Mouse (Mus musculus) CD4-positive helper T cell, adult 2 months (primary cell): ENCODE measurements at regions not wholly inside any gene's neighbourhood (a gene's known extent, or its start where the extent isn't known, plus 50 kb on each side); places are given as distances from the start of the nearest gene placed in this dataset.

Experiments
- DNase-seq: peaks from one replicate; pipeline ENCODE4 v3.0.0-alpha.2; 2012; ENCODE audit warnings: low read depth, missing footprints, low spot score

DNA sequence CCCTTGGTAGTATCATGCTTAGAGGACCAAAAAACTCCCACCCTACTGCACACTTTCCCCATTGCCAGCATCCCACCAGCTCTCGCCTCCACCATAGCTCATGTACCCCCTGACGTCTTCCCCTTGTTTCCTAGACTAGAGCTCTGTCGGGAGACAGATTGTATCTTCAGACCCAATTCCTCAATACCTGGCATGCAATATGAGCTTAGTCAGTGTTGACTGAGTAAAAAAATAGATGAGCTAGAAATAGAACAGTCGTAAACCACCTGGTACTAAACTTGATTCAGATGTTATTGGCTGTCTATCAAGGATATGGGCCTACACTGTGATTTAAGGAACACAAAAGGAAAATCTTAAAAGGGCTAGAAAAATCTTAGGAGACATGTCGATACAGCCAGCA is 215.1 kb upstream of the Noct start:
- DNase-seq: no peak

DNA sequence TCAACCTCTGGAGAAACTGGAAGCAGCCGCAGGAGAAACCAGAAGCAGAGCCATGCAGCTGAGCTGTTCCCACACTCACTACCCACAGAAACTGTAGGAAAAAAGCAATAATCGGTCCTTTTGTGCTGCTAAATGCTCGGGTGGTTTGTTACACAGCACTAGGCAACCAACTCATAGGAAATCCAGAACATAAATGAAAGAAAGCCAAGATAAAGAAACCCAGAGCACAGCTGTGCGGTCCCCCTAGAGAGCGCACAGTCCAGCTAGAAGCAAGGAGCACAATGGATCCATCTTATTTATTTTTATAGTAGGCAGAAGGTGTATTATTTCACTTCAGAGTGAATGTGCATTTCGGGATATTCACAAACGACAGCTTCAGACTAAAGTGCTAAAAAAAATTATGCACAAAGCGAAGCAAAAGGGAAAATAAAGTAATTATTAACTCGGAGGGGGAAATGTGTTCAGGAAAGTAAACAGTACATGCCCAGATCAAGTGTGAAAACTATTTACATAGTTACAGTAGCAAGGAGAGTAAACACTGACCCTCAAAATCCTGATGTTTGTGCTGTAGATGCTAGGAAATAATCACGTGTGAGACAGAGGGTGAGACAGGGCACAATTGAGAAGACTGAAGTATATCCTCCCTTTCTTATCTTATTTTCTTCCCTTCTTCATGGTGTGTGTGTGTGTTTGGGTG is 204.4 kb upstream of the Noct start:
- DNase-seq: no peak

DNA sequence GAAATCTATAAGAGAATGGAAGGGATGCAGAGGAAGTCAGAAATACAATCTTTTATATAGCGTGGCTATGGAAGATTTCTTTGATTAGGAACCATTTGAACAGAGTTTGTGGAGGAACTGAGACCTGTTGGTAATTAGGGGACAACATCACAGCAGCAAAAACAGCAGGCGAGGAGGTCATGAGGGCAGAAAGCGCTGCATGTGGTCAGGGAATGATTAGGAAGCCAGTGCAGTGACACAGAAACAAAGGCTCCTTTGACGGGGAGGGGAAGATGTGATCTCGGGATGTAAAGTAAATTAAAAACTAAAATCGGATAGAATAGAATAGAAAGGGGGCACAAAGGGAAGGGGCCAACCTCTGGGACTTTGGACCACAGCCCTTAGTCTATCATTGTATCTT is 199.6 kb upstream of the Noct start:
- DNase-seq: no peak

DNA sequence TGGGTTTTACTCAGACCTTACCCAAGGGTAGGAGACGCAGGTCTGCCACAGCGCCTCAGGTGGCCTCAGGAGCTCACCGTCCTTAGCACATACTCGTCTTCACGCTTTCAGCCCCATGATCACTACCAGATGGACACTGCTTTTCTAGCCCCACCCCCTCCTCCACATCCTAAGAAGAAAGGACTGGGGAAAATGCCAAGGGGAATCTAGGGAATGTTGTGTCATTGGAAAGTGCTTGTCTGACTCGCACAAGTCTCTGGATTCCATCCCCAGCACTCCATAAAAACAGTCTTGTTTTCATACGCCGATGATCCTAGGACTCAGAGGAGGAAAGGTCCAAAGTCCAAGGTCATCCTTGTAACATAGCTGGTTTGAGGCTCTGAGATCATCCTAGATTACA is 192.4 kb upstream of the Noct start:
- no peak for DNase-seq

DNA sequence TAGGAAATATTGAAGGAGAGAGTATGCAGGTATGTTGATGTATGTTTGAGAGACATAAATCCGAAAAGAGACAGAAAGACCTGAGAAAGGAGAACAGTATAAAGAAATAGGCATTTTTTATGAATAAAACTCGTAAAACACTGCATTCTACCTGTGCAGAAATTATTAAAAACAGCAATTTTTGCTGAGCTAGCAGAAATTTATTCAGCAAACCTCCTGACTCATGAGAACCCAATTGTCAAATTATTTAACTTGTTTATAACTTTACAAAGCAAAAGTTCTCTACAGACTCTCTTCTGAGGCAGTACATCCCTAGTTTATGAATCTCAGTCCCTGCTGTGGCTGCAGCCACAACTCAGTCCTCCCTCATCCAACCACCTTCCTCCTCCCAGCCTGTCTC is 191.0 kb upstream of the Noct start:
- DNase-seq: no peak

DNA sequence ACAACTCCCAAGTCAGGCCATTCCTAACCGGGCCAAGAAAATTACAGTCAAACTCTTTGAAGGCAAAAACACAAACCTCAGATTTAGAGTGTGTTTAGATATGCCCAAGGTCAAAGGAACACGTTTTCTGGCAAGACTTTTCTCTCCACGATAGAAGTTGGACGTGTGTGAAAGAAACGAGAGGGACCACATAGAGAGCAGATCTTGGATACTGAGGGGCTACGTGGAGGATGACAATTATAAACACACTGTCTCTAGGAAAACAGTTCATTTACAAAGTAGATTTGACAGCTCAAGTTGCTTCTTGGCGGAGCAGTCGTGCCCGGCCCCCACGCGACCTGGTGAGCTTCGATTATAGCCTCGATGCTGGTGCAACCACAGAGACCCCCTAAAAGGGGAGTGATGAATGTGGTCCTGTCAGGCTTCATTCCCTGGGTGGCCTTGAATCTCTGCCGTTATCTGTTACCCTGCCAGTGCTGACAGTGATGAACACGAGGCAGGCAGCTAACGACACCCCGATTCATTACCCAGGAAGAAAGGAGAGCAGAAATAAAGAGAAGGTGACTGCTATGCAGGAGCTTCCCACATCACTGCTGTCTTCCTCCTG is 187.4 kb upstream of the Noct start:
- no peak for DNase-seq

DNA sequence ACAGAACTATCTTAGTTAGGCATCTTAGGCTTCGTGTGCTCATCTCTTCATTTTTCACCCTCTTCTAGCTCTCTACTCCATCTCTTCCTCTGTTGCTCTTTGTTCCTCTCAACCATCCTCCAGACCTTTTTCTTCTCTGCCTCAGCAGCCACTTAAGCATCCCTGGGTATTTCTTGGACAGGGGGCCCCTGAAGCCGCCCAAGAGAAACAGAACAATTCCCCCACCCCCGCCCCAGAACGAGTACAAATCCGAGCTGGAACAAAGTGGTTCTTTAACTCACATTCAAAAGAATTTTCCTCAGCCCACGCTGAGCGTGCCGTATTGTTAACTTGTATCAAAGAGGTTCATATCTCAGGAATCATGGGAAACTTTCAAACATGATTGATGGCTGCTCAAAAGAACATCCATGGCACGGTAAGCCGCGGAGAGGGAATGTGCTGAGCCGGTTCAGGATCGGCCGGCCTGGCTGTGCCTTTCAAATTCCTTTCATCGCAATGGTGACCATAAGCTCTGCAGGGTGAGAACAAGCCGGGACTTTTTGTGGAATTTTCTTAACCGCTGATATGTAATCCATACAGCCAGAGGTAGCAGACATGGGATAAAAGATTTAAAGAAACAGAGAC is 181.9 kb upstream of the Noct start:
- no peak for DNase-seq

DNA sequence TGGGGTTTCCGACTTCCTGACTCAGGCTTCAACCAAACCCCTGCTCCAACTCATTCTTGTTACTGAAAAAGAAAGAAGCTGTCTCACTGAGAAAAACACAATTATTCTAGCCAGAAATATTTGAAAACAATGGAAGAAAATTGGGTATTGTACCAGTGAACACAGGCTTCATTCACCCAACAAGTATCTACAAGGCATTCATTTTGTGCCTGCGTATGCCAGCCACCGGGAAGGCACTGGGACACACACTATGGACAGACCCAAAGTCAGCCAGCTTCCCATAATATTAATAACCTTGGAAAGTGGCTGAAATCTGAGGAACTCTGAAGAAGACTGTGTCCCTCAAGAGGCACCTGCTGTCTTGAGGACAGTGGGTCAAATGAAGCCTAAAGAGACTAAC is 175.5 kb upstream of the Noct start:
- no peak for DNase-seq

DNA sequence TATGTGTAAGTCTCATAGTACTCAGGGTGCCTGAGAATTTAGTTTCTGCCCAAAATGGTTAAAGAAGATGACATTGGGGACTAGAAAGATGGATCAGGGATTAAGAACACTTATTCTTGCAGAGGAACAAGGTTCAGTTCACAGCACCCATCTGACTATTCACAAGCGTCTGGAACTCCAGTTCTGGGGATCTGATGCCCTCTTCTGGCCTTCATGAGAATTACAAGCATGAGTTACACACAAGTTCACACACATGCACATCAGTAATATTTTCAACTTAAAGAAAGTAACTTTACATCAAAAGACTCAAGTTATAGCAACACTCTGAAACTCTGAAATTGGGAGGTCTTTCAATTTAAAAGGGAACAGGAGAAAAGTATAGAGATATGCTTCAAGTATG is 174.1 kb upstream of the Noct start:
- no peak for DNase-seq

DNA sequence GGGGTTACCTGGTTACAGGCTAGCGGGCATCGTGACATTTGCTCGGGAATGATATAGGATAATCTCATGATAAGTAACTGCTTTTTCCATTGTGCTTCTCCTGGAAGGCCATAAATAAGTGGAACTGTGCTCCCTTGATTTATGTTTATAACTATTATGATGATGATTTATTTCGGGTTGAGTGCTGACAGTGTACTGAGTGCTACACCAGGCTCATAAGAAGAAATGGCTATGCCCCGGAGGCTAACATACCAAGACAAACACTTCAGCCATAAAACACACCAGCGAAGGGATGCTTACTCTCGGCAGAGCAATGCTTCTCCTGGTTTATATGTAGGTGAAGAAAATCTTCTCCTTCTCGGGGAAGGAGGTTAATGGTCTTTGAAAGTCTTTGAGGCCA is 169.2 kb upstream of the Noct start:
- no peak for DNase-seq

DNA sequence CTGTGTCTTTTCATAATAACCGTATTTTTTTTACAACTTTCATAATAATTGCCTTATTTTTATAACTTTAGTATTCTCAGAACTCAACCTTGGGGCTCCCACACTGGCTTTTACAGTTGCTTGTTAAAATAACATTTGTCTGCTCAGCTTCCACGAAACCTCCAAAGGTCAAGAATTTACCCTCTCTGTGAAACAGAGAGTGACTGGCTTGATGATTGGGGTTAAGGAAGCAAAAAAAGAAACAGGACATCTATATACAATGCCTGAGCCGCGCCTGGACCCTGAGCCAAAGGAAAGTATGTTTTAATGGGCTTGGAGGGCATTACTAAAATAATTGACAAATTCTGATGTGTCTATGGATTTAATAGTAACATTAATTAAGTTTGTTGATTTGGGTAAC is 160.0 kb upstream of the Noct start:
- DNase-seq: no peak

DNA sequence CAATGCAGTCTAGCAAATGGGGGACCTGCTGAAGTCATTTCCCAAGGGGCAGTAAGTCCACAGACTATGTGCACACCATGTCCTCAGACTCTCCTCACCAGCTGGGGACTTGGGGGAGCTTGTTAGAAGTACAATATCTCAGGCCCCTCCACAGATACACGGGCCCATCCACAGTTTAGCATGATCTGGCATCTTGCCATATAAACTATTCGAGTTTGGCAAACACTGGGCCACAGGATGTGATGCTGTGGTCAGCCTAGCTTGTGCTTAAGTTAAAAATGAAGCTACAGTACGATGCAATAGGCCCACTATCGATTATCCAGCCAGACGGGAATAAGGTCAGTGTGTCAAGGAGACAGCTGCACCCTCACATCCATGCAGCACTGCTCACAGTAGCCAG is 157.9 kb upstream of the Noct start:
- DNase-seq: no peak

DNA sequence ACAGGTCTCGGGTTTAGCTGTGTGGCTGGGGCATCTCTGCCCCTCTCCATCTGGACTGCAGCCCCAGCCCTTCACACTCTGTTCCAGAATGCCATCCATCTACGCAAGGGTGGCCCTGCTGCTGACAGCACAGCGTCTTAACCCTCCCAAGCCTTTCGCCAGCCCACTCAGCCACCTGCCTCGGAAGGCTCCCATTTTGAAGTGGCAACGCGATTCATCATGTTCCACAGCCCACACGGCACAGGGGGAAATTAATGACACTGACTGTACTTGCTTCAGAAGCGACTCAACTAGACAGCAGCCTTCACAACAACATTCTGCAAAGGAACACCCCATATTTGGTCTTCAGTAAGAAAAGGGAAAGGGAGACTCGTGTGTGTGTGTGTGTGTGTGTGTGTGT is 151.8 kb upstream of the Noct start:
- no peak for DNase-seq

DNA sequence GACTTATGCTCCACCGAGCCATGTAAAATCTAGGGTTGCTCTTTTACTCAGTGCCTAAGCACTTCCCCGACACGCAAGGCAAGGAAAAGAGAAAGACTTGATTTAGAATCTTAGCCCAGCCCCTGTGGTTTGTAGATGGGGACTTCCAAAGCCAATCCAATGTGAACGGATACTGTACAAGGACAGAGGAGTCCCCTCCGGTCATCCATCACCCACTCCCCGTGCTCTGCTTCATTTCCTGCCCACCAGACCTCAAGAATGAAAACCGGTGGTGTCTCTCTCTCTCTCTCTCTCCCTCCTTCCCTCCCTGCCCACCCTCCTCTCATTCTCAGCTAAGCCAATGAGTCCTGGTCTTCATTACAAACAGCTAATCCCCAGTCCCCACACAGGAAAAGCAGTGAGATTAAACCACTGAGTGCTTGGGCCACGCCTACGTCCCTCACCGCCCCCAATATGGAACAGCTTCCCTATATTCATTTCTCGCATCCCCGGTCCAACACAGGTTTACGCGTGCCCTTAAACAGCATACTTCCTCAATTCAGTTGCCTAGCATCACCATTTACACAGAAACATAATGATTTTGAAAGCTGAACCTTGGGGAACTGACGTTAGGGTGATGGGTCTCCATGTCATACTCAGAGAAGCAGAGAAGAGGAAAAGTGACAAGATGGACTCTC is 151.1 kb upstream of the Noct start:
- no peak for DNase-seq

DNA sequence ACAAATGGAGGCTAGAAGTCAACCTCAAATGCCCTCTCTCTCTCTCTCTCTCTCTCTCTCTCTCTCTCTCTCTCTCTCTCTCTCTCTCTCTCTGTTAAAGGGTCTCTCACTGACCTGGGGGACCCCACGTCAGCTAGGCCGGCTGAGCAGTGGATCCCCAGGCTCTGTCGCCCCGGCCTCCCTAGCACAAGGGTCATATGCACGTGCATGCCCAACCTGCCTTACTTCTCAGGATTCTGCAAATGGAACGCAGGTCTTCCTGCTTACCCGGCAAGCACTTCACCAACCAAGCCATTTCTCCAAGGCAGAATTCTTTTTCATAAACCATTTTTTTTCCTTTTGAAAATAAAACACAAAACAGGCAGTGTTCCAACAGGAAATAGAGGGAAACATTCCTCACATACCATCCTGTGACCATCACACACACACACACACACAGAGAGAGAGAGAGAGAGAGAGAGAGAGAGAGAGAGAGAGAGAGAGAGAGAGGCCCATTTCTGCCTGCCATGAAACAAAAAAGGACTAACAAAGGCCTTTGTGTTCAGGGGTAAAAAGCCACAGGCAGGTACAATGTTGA is 150.4 kb upstream of the Noct start:
- no peak for DNase-seq

DNA sequence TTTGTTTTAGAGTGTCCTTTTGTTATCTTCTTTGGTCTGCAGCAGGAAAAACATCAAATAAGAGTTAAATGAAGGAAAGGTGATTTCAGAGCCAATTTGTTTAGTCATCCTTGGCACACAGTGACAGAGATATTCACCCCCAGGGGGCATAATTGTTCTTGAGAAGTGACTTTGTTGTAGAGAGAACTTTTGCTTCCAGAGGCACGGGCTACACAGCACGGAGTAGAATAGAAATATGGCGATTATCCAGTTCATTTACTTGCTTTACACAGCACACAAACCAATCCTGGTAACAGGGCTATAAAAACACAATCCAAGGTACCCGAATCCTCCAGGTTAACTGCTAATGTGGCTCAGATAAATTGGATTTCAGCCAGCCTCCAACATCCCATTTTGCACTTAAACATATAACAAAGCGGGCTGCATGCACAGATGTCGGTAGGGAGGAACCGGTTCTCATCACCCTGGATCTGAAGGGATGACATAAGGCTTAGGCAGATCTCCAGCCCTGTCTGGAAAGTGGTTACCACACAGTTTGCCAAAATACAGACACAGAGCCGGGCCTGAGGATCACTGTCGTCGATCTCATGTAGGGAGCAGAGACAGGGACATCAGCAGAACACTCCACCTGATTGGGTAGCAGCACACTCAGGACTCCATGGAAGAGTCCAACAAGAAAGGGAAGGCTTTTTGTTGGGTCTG is 148.9 kb upstream of the Noct start:
- DNase-seq: no peak

DNA sequence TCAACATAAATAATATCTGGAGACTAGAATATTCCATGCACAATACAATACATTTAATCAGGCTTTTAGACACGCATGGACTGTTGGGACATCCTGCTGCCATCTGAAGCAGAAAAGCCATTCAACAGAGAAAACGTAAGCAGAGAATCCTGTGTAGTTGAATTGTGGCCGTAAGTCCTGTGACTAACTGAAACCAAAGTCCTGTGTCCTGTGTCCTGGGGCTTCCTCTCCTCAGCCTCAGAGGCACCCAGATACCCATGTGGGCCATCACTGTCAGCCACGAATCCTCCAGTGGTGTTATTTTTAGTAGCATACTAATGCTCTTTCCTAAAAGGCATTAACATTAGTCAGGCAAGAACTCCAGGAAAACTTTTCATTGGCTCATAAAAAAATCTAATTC is 145.8 kb upstream of the Noct start:
- DNase-seq: no peak

DNA sequence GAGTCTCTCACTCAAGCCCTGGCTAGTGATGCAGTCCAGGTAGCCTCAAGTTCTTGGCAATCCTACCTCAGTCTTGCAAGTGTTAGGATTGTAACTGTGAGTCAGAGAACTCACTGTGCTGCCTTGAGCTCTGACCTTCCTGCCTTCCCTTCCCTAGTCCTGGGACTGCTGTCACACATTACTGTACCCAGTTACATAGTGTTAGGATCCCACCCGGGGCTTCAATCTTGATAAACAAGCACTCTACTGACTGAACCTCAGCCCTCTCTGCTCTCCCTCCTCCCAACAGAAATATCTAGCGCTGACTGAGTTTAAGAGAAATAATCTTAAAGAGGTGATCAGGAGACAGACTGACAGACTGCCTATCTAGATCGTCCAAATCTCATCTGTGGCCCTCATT is 143.8 kb upstream of the Noct start:
- no peak for DNase-seq

DNA sequence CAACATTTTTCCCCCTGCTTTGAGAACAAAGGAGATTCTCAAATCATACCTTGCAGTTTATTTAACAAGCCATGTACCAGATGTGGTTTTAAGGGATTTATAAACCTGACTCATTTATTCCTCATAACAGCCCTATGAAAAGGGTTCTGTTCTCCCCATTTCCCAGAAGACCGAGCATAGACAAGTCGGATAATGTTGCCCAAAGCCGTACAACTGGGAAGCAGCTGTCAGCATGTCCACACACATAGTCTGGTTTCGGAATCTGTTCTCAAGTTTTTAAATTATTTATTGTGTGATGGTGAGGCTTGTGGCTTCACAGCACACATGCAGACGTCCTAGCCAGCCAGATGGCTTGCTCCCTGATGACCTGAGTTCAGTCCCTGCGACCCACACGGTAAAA is 143.4 kb upstream of the Noct start:
- no peak for DNase-seq

DNA sequence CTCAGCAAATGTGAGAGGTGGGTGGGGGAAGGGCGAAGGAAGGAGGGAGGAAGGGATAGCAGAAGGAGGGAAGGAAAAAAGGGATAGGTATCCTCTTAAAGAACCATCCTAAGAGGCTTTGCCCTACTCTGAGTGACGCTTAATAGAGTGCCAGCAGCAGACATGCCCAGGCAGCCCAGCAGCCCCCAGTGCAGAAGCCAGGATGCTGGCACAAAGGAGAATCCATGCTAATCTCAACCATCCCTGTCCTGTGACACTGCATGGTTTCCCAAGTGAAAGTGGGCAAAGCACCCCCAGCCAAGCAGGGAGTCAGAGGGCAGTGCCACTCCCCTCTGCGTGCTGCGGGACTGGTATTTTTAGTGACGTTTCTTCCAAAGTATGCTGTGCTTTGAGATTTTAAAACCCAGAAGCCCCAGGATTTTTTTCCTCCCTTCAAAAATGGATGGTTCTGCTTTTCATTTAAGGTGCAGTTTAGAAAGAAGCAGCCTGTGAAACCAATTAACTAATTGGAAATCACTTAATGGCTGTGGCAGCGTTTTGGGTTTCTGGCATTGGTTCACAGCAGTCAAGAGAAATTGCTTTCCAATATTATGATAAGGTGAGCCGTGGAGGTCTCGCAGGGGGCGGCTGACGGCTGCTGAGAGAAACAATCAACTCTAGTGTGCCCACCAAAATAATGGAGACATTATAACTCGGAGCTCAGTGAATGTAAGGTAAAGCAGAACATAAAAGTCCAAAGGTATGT is 141.2 kb upstream of the Noct start:
- no peak for DNase-seq

DNA sequence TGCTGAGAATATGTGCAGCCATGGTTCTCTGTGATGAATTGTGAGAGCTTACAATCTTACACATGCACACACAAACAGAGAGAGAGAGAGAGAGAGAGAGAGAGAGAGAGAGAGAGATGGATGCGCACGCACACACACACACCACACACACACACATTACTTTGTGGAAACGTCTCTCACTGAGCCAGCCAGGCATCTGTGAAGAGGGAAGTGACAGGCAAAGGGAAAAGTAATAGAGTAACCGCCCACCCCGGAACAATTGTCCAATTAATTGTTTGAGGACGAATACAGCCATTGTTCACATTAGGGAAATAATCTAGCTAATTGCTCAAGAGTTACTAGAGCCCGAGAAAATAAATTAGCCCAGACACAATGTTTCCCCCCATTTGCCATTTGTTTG is 140.7 kb upstream of the Noct start:
- no peak for DNase-seq
